Mouse (Mus musculus) 3T3-L1 (cell line): Measurements from ENCODE around the gene Slc17a7.

ENCODE experiments used
- DNase-seq: peaks from one replicate; pipeline ENCODE4 v3.0.0-alpha.2; 2015; ENCODE audit warnings: low read depth, low spot score

Gene Slc17a7

DNA sequence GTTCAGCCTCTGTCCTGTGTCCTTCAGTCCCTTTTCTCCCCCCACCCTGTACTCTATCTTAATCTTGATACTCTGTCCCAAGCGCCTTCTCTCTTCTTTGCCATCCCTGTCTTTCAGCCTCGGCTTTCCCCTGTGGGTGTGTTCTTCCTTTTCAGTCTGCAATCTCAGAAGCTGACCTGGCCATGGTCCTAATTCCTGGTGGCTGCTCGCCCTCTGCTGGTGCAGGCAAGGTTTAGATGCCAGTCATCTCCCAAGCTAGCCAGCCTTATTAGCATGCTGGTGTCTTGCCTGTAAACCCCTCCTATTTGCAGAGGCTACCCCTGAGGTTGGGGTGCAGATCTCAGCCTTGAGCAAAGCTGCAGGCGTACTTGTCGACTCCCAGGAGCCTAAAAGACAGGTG is 34.7 kb downstream of the Slc17a7 start:
- peak; percentile 85 for DNase-seq

DNA sequence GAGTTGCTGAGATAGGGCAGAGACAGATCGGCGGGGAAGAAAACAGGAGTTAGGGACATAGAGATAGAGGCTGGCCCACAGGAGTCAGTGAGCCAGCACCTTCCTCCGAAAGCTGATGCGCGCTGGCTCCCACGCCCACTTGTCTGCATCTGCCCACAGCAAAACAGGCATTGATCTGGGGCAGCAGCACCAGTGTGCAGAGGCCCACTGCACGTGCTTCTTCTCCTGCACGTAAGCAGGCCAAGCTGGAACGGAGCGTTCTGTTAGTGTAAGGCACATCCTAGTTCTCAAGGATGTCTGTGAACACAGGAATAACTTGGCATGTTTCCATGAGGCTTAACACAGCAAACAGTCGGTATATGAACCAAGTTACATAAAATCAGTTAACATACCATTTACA is 35.2 kb downstream of the Slc17a7 start:
- no peak for DNase-seq

DNA sequence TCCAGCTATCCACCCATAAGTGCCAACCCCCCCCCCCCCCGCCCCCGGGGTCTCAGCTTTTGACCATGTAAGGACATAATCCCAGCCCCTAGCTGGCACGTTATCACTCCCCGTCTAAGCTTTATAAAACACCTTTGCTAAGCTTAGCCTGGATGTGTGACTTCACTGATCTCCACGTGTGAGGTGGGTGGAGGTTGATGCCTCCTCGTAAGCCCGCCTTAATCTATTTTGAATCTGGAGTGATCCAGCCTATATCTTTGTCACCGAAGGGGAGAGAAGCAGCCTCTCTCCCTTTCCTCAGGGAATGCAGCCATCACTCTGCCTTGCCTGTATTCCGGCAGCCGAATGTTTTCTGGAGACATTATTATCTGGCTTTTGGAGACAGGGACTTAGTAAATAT is 38.9 kb downstream of the Slc17a7 start:
- no peak for DNase-seq

DNA sequence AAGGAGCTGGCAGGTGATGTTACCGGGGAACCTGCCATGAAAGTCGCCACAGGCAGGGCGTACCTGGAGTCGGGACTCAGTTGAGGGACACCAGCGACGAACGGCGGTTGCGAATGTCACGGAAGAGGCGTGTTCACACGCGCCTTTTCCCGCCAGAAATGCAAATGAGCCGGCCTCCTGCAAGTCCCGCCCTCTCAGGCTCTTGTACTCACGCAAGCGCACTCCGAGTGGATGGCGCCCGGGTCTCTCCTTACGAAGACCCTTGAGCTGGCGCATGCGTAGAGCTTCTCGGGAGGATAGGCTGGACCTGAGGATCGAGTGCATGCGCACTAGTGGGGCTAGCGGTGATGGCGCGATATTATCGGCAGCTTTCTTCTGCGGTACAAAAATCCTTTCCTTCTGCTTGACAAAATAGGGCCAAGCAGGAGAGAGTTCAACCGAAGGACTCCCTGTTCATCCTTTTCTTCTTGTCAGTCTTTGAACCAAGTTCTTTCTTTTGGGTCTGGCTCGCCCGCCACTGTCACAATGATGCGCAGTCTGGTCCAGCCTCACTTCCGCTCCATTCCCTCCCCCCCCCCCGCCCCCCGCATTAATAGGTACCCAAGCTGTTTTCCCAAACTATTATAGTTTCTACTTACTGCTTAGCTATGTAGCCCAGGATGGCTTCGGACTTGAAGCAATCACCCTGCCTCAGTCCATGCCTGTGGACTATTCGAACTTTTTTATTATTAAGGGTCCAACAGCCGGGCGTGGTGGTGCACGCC is 40.8 kb downstream of the Slc17a7 start, which contains the start of gene Ccdc155:
Gene Ccdc155, minus strand, starts transcription at position 513 of the 764 bp plus-strand sequence.
- DNase-seq = no peak

DNA sequence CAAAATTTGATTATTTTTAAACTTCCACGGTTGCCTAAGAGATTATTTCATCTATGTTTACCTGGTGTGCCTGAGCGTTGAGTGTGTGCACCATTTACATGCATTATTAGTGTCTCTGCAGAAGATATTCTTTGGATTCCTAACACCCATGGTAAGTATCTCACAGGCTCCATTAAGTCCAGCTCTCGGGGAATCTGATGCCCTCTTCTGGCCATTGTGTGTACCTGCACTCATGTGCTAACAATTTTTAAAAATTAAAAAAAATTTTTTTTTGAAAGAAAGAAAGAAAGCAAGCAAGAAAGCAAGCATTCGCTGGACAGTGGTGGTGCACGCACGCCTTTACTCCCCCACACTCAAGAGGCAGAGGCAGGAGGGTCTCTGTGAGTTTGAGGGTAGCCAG is 44.5 kb downstream of the Slc17a7 start:
- DNase-seq = peak; percentile 8

DNA sequence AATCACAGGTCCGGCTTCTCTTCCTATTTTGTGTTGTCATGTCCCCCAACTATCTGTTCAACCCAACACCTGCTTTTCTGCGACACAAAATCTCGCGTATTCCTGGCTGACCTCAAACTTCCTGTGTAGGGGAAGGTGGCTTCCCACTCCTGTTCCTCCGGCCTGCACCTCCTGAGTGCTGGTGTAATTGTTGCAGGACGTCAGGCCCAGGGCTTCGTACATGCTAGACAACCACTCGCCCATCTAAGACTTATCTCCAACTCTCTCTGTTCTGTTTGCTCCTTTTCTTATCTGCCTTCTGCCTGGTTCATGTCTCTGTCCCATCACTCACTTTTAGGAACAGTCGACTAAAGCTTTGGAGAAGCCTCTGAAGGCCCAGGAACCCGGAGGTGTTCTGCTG is 47.3 kb downstream of the Slc17a7 start:
- no peak for DNase-seq

DNA sequence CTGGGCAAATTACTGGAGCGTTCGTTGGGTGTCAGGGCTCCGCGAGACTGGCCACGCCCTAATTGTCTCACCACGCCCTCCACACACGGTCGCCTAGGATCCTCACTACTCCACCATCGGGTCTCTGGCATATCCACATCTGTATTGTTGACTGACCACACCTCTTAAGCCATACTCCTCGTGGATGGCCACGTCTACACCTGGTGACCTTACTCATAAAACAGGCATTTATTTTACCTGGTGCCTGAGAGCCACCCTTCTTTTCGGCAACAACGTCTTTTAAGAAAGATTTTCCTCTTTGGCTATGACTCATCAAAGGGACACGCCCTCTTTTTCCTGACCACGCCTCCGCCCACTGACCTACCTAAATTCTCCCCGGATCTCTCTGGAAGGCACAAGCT is 48.1 kb downstream of the Slc17a7 start, which contains the start of gene Dkkl1:
Gene Dkkl1, minus strand, starts transcription at position 297 of the 401 bp plus-strand sequence.
- peak; percentile 16 for DNase-seq

DNA sequence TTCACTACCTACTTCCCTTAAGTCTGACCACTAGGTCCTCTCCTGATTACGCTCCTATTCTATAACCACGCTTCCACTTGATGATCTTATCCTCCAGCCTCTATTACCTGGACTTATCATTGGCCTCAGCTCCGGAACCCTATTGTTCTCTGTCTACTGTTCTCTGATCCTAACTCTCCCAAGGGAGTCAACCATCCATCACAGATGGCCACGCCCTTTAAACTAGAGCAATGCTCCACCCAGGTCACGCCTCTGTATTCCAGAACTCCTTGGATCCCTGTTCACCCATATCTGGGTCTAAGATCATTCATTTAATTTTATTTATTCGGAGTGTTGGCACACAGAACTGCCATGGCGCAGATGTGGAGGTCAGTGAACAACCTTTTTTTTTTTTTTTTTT is 48.6 kb downstream of the Slc17a7 start:
- DNase-seq = no peak

DNA sequence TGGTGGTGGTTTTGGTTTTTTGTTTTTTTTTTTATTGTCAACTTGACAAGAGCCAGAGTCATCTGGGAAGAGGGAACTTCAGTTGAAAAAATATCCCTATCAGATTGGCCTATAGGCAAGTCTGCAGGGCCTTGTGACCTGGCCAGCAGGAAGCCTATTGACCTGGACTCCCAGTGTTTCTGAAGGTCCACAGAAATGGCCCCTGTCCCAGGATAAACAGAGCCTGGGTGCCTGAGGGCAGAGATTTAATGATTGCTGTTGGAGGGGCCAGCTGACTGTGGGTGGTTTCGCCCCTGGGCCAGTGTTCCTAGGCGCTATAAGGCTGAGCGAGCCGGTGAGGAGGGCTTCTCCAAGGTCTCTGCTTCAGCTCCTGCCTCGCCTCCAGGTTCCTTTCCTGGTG is 50.0 kb downstream of the Slc17a7 start:
- DNase-seq = no peak

DNA sequence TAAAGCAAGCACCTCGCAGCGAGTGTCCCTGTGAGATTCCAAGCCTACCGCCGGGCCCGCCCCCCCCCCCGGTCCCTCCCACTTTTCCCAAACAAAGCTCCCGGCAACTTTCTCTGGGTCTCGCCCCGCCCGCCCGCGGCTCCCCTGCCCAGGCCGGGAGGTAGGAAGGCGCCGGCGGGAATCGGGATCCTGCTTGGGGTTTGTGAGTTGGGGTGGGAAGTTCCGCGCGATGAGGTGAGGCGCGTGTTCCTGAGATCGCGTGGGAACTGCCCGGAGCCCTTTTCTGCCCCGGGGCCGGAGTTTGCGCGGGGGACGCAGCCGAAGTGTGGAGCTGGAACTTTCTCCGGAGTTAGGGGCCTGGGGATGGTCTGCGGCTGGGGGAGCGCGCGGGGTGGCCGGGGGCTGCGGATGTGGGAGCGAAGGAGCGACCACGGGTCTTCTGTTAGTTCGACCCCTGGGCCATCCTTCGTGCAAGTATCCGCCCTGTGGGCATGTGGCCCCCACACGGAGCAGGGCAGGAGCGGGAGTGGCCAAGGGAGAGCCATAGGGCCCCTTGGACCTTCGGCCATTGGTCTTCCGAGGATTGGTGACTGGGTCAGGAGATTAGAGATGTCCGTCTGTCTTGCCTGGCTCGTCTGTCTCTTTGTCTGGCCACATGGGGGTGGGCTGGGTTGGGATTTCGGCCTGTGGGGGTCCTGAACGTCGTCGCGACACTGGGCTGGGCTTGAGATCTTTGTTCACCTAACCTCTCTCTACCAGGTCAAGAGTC is 52.1 kb downstream of the Slc17a7 start, which contains the start of gene Tead2:
Gene Tead2, plus strand, starts transcription at position 81 of the 769 bp plus-strand sequence.
- peak; percentile 70 for DNase-seq

DNA sequence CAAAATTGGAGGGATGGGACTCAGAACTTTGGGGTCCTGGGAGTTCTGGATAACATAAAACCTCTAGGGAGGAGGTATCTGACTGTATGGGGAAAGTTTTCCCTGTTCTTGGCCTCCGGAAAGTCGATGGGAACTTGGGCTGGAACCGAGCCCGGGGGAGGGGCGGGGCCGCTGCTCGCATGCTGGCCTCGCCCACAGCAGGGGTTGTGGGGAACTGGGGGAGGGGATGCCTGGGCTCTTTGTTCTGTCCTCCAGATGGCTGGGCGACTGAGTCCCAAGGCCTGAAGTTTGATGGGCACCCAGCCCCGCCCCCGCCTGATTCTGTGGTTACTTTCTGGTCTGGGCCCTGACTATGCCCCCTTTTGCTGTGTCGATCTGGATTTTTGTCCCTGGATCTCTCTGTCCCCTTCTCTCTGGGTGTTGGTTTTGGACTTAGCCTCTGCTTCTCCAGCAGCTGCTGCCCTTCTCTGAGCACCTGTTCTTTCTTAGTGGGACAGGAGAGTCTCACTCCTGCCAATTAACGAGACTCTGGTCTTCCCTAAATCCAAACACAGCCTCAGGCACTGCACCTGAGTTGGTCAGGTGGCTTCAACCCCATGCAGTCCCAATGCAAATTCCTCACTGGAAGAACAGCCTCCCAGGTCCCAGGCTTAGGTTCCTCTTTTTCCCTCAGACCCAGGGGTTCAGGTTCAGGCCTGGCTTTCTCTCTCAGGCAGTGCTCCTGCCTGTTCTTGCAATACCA is 52.9 kb downstream of the Slc17a7 start:
- DNase-seq = peak; percentile 73

DNA sequence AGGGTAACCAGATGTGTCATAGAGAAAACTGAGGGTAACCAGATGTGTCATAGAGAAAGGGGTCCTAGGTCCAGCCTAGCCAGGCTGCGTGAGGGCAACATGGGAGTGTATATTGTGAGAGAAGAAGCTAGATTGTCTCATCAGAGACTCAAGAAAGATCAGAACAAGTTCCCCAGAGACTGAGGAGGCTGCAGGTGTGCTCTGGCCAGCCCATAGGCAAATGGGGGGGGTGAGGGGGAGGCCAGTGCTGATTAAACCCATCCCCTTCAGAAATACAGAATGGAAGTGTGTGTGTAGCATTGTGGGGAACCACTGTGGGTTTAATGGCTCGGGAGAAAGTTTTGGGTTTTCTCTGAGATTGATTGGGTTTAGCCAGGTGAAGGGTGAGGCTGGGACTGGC is 57.9 kb downstream of the Slc17a7 start:
- no peak for DNase-seq

DNA sequence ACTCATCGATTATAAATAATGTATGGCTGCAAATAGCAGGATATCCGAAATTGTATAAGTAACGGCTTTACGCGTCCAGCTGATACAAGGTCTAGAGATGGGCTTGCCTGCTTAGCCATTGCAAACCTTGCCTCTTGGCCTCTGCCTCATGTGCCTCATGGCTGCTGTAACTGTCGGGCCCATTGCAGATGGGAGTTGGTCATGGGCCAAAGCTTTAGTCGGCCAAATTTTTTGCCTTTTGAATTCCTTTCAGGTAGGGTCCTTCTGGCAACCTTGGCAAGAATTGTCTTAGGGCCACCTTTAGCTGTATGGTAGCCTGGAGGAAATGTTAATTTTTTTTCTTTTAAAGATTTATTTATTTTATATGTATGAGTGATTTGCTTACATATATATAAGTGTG is 61.1 kb downstream of the Slc17a7 start:
- no peak for DNase-seq
